Mouse (Mus musculus): ENCODE results near the gene Nck1.

DNA sequence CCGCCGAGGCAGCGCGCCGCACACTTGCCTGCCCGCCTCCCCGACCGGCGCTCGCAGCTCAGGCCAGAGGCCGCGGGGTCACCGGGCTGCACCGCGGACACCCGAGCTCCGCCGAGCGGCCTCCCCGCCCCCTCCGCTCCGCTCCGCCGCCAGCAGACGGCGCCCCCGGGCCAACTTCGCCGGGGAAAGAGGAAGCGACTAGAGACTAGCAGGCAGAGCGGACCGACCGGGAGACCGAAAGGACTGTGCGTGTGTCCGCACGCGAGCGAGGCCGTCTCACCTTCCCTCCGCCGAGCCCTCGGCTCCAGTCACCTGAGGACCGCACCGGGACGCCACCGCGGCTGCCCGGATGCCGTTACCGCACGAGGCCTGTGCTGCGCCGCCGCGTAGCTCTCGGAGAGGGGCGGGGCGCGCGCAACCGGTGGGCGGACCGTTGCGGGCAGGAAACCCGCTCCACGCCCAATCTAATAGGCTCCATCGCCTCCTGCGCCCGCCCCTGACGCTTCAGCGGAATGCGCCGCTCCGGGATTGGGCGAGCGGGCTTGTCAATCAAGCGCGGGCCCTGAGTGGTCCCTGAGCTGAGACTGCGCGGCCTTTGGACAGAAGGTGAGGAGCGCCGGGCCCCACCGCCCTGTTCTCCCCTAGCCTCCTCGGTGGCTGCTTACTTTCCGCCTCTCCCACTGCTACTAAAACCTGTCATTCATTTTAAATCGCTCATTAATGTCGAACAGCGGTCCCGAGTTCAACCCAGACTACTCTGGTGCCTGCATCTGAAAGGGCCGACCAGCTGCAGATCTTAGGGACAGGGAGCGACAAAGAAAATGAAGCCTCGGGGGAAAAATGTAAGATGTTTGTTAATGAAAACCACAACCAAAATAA is at the start of gene Nck1:
- TF ChIP-seq GATA1 (IDR thresholded peaks at IDR 0.05; ENCODE audit: borderline replicate concordance, low read length), result no peak
- no peak for TF ChIP-seq FLI1 (IDR thresholded peaks at IDR 0.05; ENCODE audit: low read length)
